Mouse (Mus musculus) G1E-ER4 (cell line): ENCODE data around the gene Zfp511. TPM values are rescaled to one million over a fixed set of nuclear protein-coding genes. Genes with fewer than 3 reads are reported as not detected.

Source experiments
- GATA1 ChIP-seq: IDR thresholded peaks from one replicate; pipeline ENCODE4 v1.8.0; 2012; ENCODE audit warnings: low read length, inconsistent platforms
- polyA plus RNA-seq: library from polyadenylated mRNA; stranded (reverse); fragments of >175 nt; gene quantifications from 2 replicates; pipeline ENCODE4 v1.2.3, GENCODE M21; 2012

The Zfp511 gene
- polyA plus RNA-seq, result 22.3 and 25.3 TPM in 2 replicates

GRCm38 (mm10) chr7:140036281-140037170, at the start of gene Zfp511, which contains the start of gene Tubgcp2:
Gene Zfp511 (plus strand): TSS chr7:140036391.
Gene Tubgcp2 (minus strand): TSS chr7:140036669.
- TF ChIP-seq GATA1, result no peak

GRCm38 (mm10) chr7:139988272-139988671, 47.9 kb upstream of the Zfp511 start:
- TF ChIP-seq GATA1, result no peak

GRCm38 (mm10) chr7:139990864-139991394, 45.3 kb upstream of the Zfp511 start:
- no peak for TF ChIP-seq GATA1

DNA sequence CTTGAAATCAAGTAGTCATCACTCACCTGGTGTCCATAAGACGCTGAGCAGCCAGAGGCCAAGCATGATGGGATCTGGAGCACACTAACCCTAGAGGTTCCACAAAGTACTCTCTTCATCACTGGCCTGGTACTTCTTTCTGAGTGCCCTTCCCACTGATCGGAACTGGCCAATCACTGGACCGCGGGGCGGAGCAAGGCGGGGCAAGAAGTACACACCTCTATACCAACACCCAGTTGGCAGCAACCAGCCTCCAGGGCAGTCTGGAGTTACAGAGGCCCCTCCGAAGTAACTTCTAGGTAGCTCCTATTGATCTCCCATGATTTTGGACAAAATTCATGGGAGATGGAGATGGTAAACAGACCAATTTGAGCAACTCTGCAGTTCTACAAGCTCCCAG, 43.8 kb upstream of the Zfp511 start, which contains the start of gene Adam8:
Gene Adam8 (minus strand): TSS at position 157 of the 400 bp plus-strand sequence.
- no peak for TF ChIP-seq GATA1

GRCm38 (mm10) chr7:139993532-139993931, 42.7 kb upstream of the Zfp511 start:
- TF ChIP-seq GATA1, result no peak

GRCm38 (mm10) chr7:139994202-139994601, 42.0 kb upstream of the Zfp511 start:
- TF ChIP-seq GATA1, result no peak

DNA sequence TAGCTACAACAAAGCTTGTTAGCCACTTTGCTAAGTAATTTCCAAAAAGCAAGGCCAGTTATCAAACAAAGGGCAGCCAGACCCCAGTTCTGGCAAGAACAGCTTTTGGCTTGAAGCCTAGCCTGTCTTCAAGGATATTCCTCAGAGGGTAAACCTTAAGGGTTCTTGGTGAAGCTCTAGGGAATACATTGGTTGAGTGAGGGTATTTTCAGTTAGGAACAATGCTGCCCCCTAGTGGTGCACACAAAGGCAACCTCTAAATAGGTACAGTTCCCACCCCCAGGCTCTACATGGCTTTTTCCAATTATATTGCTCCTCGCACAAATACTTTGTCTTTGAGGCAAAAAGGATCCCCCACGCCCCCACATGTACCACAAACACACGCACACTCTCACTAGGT, 41.5 kb upstream of the Zfp511 start:
- TF ChIP-seq GATA1, result no peak

DNA sequence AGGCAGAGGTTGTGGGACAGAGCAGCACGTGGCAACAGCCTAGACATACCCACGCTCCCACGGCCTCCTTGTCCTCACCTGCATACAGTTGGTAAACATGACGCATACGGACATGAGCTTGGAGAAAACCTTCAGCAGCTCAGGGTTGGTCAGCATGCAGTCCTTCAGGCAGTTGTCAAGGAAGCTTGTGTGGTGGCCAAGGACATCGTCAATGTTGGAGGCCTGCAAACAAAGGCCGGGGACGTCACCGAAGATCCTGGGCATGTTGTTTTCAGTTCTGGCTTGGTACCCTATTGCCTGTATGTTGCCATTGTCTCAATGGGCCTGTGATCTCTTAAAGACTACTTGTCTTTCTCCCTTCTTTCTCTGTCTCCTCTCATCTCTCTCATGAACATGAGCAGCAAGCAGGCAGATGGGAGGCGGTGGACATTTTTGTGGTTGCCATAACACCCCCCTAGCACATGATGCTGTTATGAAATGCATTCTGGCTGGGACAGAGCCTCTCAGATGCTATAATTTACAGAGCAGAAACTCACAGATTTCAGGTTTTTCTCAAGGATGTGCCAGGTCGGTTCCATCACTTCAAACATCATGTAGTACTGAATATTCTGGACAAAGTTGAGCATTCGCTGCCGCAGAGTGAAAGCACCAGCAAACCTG, 37.4 kb upstream of the Zfp511 start:
- TF ChIP-seq GATA1, result no peak

- no peak for TF ChIP-seq GATA1
Observed at GRCm38 (mm10) chr7:140001086-140001740, 35.0 kb upstream of the Zfp511 start.

GRCm38 (mm10) chr7:140004666-140005065, 31.5 kb upstream of the Zfp511 start:
- TF ChIP-seq GATA1, result no peak

DNA sequence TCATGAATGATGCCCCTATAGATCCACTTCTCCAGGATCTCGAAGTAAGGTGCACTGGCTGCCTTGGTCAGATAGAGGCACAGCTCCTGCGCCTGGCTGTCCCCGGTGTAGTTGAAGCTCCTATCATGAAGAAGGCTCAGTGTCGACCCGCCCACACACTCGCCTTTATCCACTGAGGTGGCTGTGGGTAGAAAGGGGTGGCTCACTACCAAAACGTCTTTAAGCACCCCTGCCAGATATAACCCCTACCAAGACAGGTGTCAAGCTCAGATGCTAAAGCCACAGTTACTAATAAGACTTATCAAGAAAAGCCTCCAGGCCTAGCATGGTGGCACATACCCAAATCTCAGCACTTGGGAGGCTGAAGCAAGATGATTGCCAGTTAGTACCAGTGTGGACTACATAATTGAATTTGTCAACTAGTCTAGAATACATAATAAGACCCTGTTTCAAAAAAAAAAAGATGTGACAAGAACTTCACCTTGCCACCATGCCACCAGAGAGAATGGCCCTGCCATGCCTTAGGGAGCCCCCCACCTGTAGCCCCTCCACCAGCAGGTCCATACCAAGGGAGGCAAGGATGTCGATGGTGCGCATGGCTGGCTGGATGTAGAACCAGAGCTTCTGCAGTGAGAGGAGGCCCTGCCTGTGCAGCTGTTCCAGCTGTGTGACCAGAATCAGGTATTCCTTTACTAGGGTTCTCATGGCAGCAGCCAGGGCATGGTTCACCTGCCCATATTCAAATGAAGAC, 29.2 kb upstream of the Zfp511 start:
- no peak for TF ChIP-seq GATA1

- no peak for TF ChIP-seq GATA1
Observed at GRCm38 (mm10) chr7:140007781-140008180, 28.4 kb upstream of the Zfp511 start.

DNA sequence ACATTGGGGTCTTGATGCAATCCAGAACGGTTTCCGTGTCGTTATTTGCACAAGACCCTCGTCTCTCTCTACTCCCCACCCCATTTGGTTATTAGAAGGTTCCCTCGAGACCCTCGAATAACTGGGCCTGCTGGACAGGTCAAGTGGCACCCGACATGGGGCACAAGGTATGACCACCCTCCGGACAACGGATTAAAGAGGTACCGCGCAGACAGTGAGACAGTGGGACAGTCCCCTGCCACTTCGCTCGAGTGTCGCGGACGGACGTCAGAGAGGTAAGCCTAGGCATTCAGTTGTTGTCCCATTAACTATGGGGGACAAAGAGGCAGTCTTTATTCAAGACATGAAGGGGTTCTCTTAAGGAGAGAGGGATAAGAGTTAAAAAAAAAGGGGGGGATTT, 24.9 kb upstream of the Zfp511 start:
- TF ChIP-seq GATA1, result no peak

- TF ChIP-seq GATA1, result no peak
Observed at GRCm38 (mm10) chr7:140031771-140032170, 4.4 kb upstream of the Zfp511 start.

DNA sequence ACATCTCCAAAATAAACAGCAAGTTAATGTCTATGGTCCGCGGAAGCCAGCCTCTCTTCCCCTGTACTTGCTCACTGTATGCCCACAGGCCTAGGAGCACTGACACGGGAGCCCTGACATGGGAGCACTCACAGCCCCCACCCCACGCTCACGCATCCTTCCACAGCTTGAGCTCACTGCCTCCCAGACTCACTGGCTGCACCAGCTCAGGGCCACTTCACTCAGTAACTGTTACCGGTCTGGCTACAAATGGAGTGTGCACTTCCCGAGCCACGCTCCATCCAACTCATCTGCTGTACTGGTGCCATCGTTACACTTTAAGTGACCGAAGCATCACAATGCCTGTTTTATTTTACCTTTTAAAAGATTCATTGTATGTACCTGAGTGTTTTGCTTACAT, 3.8 kb upstream of the Zfp511 start:
- TF ChIP-seq GATA1, result no peak
